Mouse (Mus musculus): ENCODE measurements around the gene Dennd1c. TPM values are rescaled to one million over a fixed set of nuclear protein-coding genes. Genes with fewer than 3 reads are reported as not detected.

Dennd1c gene
- polyA plus RNA-seq, 1 experiment from 2014 or later = 3.4 TPM

DNA sequence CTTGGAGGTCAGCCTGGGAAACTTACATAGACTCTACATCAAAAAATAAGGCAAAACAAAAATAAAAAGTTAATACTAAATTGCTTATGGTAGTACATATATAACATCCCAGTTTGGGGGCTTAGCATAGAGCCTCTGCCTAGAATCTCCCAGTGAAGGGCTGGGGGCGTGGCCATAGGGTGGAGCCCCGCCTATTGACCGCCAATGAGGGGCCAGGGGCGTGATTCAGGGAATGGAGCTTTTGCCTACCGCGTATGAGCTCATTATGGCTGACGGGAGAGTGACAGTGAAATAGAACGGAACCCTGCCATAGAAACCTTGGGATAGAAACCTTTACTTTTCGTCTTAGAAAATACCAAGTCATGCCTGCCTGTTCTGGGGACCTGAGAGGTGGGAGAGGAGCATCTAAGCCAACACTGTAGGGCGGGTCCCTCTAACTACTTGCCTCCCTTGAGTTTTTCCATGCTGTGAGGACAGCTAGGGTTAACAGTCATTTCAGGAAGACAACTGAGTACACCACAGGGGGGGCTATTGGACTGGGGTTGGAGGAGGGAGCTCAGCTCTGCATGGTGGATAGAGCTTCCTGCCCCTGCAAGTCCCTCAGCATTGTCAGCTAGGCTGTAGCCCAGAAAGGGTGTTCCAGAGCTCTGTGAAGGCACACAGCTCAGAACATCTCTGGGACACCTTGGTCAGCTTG lies 21.5 kb upstream of the Dennd1c start:
- Histone ChIP-seq H3K9me3 (ENCODE audit: control insufficient read depth, low read length) (no peaks in the 10 kb centered on the region), H3K27me3 (ENCODE audit: control insufficient read depth, insufficient read depth, low read length) (no peaks in the 10 kb centered on the region), H3K9ac (ENCODE audit: low read depth, low read length) (no peak overlapping the region), H3K4me1 (ENCODE audit: control insufficient read depth, insufficient read depth, low read length) (no peaks in the 10 kb centered on the region), H3K4me2 (replicated peaks; ENCODE audit: low read depth, low read length) (no peak overlapping the region), H3K4me3 (ENCODE audit: low read length) (no peak overlapping the region), H3K27ac (ENCODE audit: low read depth, low read length) (no peak overlapping the region), H3K36me3 (ENCODE audit: control insufficient read depth, insufficient read depth, low read length) (no peaks in the 10 kb centered on the region)
- WGBS = 8% methylated on average over 10 of the region's 10 CpGs
- ATAC-seq (ENCODE audit: low FRiP score, low TSS enrichment) = no peak

DNA sequence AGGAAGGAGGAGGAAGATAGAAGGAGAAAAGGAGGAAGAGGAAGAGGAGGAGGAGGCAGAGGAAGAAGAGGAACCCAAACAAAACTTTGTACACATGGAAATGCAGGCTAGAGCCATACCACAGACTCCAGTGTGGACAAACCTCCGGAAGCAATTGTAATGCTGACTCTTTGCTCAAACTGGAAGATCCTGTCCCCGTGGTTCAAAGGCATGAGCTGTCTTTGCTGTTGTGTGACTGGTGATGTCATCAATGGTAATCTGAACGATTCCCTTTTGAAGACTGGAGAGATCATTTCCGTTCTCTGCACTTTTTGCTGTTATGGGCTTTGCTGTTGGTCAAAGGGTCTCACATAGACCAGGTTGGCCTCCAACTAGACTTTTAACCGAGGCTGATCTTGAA lies 20.0 kb upstream of the Dennd1c start:
- H3K4me3 ChIP-seq (ENCODE audit: low read length) = no peak overlapping the region
- H3K4me1 ChIP-seq (ENCODE audit: control insufficient read depth, insufficient read depth, low read length) = no peaks in the 10 kb centered on the region
- H3K27ac ChIP-seq (ENCODE audit: low read depth, low read length) = no peak overlapping the region
- H3K9me3 ChIP-seq (ENCODE audit: control insufficient read depth, low read length) = no peaks in the 10 kb centered on the region
- no peak for ATAC-seq (ENCODE audit: low FRiP score, low TSS enrichment)
- H3K36me3 ChIP-seq (ENCODE audit: control insufficient read depth, insufficient read depth, low read length) = no peaks in the 10 kb centered on the region
- no peak overlapping the region for H3K4me2 ChIP-seq (replicated peaks; ENCODE audit: low read depth, low read length)
- H3K27me3 ChIP-seq (ENCODE audit: control insufficient read depth, insufficient read depth, low read length) = no peaks in the 10 kb centered on the region
- H3K9ac ChIP-seq (ENCODE audit: low read depth, low read length) = no peak overlapping the region
- WGBS = 84% methylated on average over 5 of the region's 5 CpGs

DNA sequence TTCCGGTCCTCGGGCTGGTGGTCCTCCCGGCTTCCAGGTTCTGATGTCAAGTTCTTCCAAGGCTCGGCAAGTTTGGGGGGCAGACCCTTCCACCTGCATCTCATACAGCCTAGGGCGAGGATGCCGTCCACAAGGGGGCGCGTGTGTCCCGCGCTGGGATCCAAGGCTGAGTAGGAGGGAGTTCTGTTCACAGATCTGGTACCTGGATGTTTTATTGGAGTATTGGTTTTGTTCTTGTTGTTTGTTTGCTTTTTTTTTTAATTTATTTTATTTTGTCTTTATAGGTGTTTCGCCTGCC lies 18.3 kb upstream of the Dennd1c start:
- H3K9ac ChIP-seq (ENCODE audit: low read depth, low read length) = no peak overlapping the region
- no peaks in the 10 kb centered on the region for H3K4me1 ChIP-seq (ENCODE audit: control insufficient read depth, insufficient read depth, low read length)
- H3K4me3 ChIP-seq (ENCODE audit: low read length) = peak overlapping the region; percentile 14
- no peak overlapping the region for H3K27ac ChIP-seq (ENCODE audit: low read depth, low read length)
- no peaks in the 10 kb centered on the region for H3K9me3 ChIP-seq (ENCODE audit: control insufficient read depth, low read length)
- H3K27me3 ChIP-seq (ENCODE audit: control insufficient read depth, insufficient read depth, low read length) = no peaks in the 10 kb centered on the region
- peak; percentile 83 for ATAC-seq (ENCODE audit: low FRiP score, low TSS enrichment)
- WGBS = 1% methylated on average over 11 of the region's 11 CpGs
- no peaks in the 10 kb centered on the region for H3K36me3 ChIP-seq (ENCODE audit: control insufficient read depth, insufficient read depth, low read length)
- H3K4me2 ChIP-seq (replicated peaks; ENCODE audit: low read depth, low read length) = peak overlapping the region; percentile 36

DNA sequence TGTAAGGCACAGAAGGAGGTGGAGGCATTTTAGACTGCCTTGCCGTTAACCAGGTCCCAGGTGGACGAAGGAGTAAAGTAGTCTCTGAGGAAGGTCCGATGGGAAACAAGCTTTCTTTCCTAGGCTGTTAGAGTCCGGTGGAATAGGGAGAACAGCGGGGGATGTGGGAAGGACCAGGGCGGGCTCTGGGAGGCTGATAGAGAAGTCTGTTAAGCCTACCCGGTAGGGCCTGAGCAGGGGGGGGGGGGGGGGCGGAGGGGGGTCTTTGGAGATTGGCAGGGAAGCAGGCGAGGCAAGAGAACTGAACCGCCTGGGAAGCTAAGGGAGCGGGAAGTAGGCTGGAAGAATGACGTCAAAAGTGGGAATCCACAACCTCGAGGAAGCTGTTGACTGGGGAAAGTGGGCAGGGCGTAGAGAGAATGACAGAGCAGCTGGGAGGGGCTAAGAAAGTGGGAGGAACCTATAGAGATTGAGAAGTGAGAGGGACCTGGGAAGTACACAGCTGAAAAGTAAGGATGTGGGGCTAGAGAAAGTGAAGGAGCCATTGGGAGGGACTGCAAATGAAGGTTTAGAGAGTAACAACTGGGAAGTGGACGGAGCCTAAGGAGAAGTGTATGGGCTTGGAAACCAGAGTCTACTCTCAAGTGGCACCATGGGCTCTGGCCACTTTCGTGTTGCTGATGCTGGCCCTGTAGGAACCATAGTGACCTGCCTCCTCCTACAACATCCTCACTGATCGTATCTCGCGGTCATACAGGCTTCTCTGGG lies 17.7 kb upstream of the Dennd1c start:
- peak; percentile 89 for ATAC-seq (ENCODE audit: low FRiP score, low TSS enrichment)
- peak overlapping the region; percentile 36 for H3K4me2 ChIP-seq (replicated peaks; ENCODE audit: low read depth, low read length)
- no peaks in the 10 kb centered on the region for H3K36me3 ChIP-seq (ENCODE audit: control insufficient read depth, insufficient read depth, low read length)
- H3K9me3 ChIP-seq (ENCODE audit: control insufficient read depth, low read length) = no peaks in the 10 kb centered on the region
- H3K9ac ChIP-seq (ENCODE audit: low read depth, low read length) = no peak overlapping the region; the same call in 1 of the 2 replicates
- peak overlapping the region; percentile 14 for H3K4me3 ChIP-seq (ENCODE audit: low read length)
- 3% methylated on average over 18 of the region's 19 CpGs for WGBS
- H3K27ac ChIP-seq (ENCODE audit: low read depth, low read length) = no peak overlapping the region
- H3K4me1 ChIP-seq (ENCODE audit: control insufficient read depth, insufficient read depth, low read length) = no peaks in the 10 kb centered on the region
- H3K27me3 ChIP-seq (ENCODE audit: control insufficient read depth, insufficient read depth, low read length) = no peaks in the 10 kb centered on the region

DNA sequence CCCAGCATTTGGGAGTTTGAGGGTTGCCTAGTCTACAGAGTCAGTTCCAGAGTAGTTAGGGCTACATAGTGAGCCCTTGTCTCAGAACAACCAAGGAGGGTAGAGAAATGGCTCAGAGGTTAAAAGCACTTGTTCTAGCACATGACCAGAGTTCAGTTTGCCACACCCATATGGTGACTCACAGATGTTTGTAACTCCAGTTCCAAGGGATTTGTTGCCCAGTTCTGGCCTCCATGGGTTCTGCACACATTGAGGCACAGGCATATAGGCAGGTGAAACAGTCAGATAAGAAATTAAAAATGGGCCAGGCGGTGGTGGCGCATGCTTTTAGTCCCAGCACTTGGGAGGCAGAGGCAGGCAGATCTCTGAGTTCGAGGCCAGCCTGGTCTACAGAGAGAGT lies 15.9 kb upstream of the Dennd1c start:
- H3K9me3 ChIP-seq (ENCODE audit: control insufficient read depth, low read length) = no peaks in the 10 kb centered on the region
- no peaks in the 10 kb centered on the region for H3K36me3 ChIP-seq (ENCODE audit: control insufficient read depth, insufficient read depth, low read length)
- no peak overlapping the region for H3K9ac ChIP-seq (ENCODE audit: low read depth, low read length)
- WGBS = 96% methylated on average over 3 of the region's 3 CpGs
- H3K4me2 ChIP-seq (replicated peaks; ENCODE audit: low read depth, low read length) = no peak overlapping the region
- no peaks in the 10 kb centered on the region for H3K27me3 ChIP-seq (ENCODE audit: control insufficient read depth, insufficient read depth, low read length)
- H3K4me1 ChIP-seq (ENCODE audit: control insufficient read depth, insufficient read depth, low read length) = no peaks in the 10 kb centered on the region
- H3K27ac ChIP-seq (ENCODE audit: low read depth, low read length) = no peak overlapping the region
- H3K4me3 ChIP-seq (ENCODE audit: low read length) = no peak overlapping the region
- ATAC-seq (ENCODE audit: low FRiP score, low TSS enrichment) = no peak

DNA sequence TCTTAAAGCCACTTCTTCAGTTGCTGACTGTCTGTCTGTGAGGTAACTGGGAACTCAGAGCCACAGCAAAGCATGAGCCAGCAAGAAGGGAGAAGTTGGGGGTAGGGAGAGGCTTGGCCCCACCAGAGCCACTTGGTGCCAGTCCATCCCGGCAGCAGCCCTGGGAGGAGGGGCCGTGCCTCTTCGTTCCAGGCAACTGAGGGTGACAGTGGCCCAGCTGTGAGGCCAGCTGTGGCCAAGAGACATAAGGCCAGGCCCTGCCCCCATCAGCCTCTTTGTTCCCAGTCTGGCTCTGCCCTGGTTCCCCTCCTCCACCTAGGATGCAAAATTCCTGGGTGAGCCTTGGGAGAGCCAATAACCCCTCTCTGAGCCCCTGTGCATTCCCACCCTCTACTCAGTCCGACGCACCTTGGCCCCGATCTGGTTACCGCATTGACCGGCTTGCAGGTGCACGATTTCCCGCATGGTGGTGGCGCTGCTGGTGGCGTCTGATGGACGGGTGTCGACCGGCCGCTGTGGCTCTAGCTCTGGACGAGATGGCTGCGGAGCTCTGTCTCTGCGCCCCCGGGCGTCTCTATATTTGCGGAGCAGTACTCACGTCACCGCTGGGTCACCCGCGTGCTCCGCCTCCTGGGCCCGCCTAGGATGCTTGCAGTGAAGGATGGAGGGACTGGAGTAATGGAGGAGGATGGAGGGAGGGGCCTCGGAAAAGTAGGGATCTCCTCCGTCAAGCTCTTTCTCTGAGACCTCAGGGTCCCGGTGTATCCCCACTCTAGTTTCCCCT lies 8.9 kb upstream of the Dennd1c start, which contains the start of gene Tubb4a:
Gene Tubb4a, minus strand, starts transcription at position 734 of the 784 bp plus-strand sequence.
- H3K27ac ChIP-seq (ENCODE audit: low read depth, low read length) = no peak within 1 kb of the TSS
- peak; percentile 81 for ATAC-seq (ENCODE audit: low FRiP score, low TSS enrichment)
- peaks cover 10% of the 10 kb centered on the region for H3K4me1 ChIP-seq (ENCODE audit: control insufficient read depth, insufficient read depth, low read length)
- peak within 1 kb of the TSS; percentile 45 for H3K4me3 ChIP-seq (ENCODE audit: low read length)
- H3K36me3 ChIP-seq (ENCODE audit: control insufficient read depth, insufficient read depth, low read length) = no peaks in the 10 kb centered on the region
- WGBS = under 1% methylated on average over 31 of the region's 31 CpGs
- peak within 1 kb of the TSS; percentile 68 for H3K4me2 ChIP-seq (replicated peaks; ENCODE audit: low read depth, low read length)
- H3K9ac ChIP-seq (ENCODE audit: low read depth, low read length) = peak within 1 kb of the TSS; percentile 55; the same call in 1 of the 2 replicates
- H3K27me3 ChIP-seq (ENCODE audit: control insufficient read depth, insufficient read depth, low read length) = no peaks in the 10 kb centered on the region; the same call in 1 of the 2 replicates
- no peaks in the 10 kb centered on the region for H3K9me3 ChIP-seq (ENCODE audit: control insufficient read depth, low read length)

DNA sequence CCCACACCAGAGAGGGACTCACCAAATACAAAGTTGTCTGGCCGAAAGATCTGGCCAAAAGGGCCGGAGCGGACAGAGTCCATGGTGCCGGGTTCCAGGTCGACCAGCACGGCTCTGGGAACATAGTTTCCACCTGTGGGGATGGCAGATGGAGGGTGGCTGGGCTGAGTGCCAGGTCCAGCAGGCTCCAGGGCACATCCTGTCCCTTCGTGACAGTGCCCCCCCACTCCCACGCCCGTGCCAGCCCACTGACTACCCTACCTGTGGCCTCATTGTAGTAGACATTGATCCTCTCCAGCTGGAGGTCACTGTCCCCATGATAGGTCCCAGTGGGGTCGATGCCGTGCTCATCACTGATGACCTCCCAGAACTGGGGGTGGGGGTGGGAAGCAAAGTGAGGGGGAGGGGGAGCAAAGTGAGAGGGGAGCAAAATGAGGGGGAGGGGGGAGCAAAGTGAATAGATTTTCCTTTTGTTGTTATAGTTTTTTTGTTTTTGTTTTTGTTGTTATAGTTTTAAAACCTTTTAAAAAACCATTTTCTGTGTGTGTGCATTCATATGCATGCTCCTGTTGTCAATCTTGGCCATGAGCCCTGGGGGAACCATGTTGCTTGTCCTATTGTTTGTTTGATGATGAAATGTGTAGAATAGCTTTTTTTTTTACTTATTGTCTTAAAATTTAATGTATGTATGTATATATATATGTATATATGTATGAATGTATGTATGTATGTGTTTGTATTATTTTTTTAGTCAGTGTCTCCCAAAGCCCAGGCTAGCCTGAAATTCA lies 7.8 kb upstream of the Dennd1c start:
- no peaks in the 10 kb centered on the region for H3K9me3 ChIP-seq (ENCODE audit: control insufficient read depth, low read length)
- H3K27me3 ChIP-seq (ENCODE audit: control insufficient read depth, insufficient read depth, low read length) = no peaks in the 10 kb centered on the region; the same call in 1 of the 2 replicates
- H3K36me3 ChIP-seq (ENCODE audit: control insufficient read depth, insufficient read depth, low read length) = no peaks in the 10 kb centered on the region
- ATAC-seq (ENCODE audit: low FRiP score, low TSS enrichment) = no peak
- H3K27ac ChIP-seq (ENCODE audit: low read depth, low read length) = no peak overlapping the region
- H3K4me1 ChIP-seq (ENCODE audit: control insufficient read depth, insufficient read depth, low read length) = peaks cover 10% of the 10 kb centered on the region
- no peak overlapping the region for H3K4me2 ChIP-seq (replicated peaks; ENCODE audit: low read depth, low read length)
- H3K4me3 ChIP-seq (ENCODE audit: low read length) = no peak overlapping the region
- 87% methylated on average over 11 of the region's 11 CpGs for WGBS
- H3K9ac ChIP-seq (ENCODE audit: low read depth, low read length) = no peak overlapping the region

DNA sequence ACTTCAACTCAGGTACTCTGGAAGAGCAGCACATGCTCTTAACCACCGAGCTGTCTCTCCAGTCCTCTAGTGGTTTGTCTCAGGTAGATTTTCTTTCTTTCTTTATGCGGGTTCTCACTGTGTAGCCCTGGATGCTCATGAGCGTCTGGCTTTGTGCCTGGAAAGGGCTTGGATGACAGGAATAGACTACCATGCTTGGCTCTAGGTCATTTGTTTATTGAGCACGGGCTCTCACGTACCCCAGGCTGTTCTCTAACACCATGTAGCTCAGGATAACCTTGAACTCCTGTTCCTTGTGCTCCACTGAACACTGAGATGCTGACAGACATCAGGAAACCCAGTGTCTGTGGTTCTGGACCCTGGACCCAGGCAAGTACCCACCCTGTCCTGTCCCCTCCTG lies 4.2 kb upstream of the Dennd1c start:
- Histone ChIP-seq H3K9me3 (ENCODE audit: control insufficient read depth, low read length) (no peaks in the 10 kb centered on the region), H3K4me2 (replicated peaks; ENCODE audit: low read depth, low read length) (no peak overlapping the region), H3K9ac (ENCODE audit: low read depth, low read length) (no peak overlapping the region), H3K4me3 (ENCODE audit: low read length) (no peak overlapping the region), H3K27me3 (ENCODE audit: control insufficient read depth, insufficient read depth, low read length) (no peaks in the 10 kb centered on the region), H3K4me1 (ENCODE audit: control insufficient read depth, insufficient read depth, low read length) (peaks cover 8% of the 10 kb centered on the region), H3K27ac (ENCODE audit: low read depth, low read length) (no peak overlapping the region), H3K36me3 (ENCODE audit: control insufficient read depth, insufficient read depth, low read length) (no peaks in the 10 kb centered on the region)
- no peak for ATAC-seq (ENCODE audit: low FRiP score, low TSS enrichment)
- WGBS = 81% methylated on average over 5 of the region's 5 CpGs
